Mouse (Mus musculus): Measurements from ENCODE around the gene Tns3.

DNA sequence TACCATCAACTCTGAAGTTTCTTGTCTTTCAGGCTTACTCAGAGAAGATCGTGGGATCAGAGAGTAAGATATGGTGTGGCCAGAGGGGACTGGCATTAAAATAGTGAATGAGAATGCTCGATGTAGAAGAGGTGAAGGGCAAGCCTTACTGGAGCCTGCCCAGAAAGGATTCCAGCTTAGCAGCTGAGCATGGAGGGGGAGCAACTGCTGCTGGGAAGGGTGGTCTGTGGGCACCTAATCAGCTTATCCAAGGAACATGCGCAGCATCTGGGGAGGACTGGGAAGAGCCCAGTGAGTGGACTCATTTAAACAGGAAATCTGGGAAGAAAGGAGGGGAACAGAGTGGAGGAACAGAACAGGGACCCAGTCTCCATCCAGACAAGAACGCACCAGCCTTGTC is 26.3 kb upstream of the Tns3 start:
- TF ChIP-seq CTCF (IDR thresholded peaks at IDR 0.05; ENCODE audit: borderline replicate concordance, control insufficient read depth, extremely low read depth, insufficient read depth, low read length, poor library complexity) (no peak), POLR2A (IDR thresholded peaks at IDR 0.05; ENCODE audit: control insufficient read depth, extremely low read depth, insufficient read depth, low read length, poor library complexity) (no peak)

All from thymus, adult 2 months (tissue).